Mouse (Mus musculus): Measurements from ENCODE around the gene Mllt10.

GRCm38 (mm10) chr2:18195691-18196396, 140.8 kb downstream of the Mllt10 start:
- TF ChIP-seq CTCF (IDR thresholded peaks at IDR 0.05; ENCODE audit: low read depth) (no peak), EP300 (IDR thresholded peaks at IDR 0.05; ENCODE audit: low read depth) (no peak)

All from liver, postnatal 0 days (tissue).